Mouse (Mus musculus) neural tube, embryonic 11.5 days (tissue): ENCODE measurements at regions not wholly inside any gene's neighbourhood (a gene's known extent, or its start where the extent isn't known, plus 50 kb on each side); places are given as distances from the start of the nearest gene placed in this dataset.

Source experiments
- ATAC-seq: fragments of 200-750 bp; cut with Nextera tagmentation; 2 replicates; pipeline ENCODE4 v1.8.0; 2017; ENCODE audit warnings: moderate number of reproducible peaks, mild to moderate bottlenecking, moderate TSS enrichment, moderate library complexity; ENCODE audit not compliant: insufficient read depth, low FRiP score, low TSS enrichment
- DNase-seq: peaks from one replicate; pipeline ENCODE4 v3.0.0-alpha.2; 2015; ENCODE audit warnings: low spot score
- H3K27ac ChIP-seq: fragments of 300-500 bp; sonication (generic); 2 replicates; pipeline ENCODE4 v1.5.1; 2014; ENCODE audit warnings: low read depth, mild to moderate bottlenecking, low read length
- H3K27me3 ChIP-seq: fragments of 300-500 bp; sonication (generic); 2 replicates; pipeline ENCODE4 v1.6.1; 2014; ENCODE audit warnings: mild to moderate bottlenecking, low read length, mixed read lengths; ENCODE audit not compliant: control insufficient read depth, insufficient read depth
- H3K36me3 ChIP-seq: fragments of 300-500 bp; sonication (generic); 2 replicates; pipeline ENCODE4 v1.6.1; 2014; ENCODE audit warnings: mild to moderate bottlenecking, low read length, moderate library complexity, mixed read lengths; ENCODE audit not compliant: control insufficient read depth, insufficient read depth
- H3K4me1 ChIP-seq: fragments of 300-500 bp; sonication (generic); 2 replicates; pipeline ENCODE4 v1.6.1; 2014; ENCODE audit warnings: low read length, mixed read lengths; ENCODE audit not compliant: control insufficient read depth, insufficient read depth
- H3K4me2 ChIP-seq: fragments of 300-500 bp; sonication (generic); 2 replicates; pipeline ENCODE4 v1.6.1; 2014; ENCODE audit warnings: low read depth, mild to moderate bottlenecking, moderate library complexity
- H3K4me3 ChIP-seq: fragments of 300-500 bp; sonication (generic); 2 replicates; pipeline ENCODE4 v1.5.1; 2014; ENCODE audit warnings: low read depth, low read length
- H3K9ac ChIP-seq: fragments of 300-500 bp; sonication (generic); 2 replicates; pipeline ENCODE4 v1.6.1; 2014; ENCODE audit warnings: mild to moderate bottlenecking, low read length
- H3K9me3 ChIP-seq: fragments of 300-500 bp; sonication (generic); 2 replicates; pipeline ENCODE4 v1.6.1; 2016; ENCODE audit warnings: low read length; ENCODE audit not compliant: control insufficient read depth
- WGBS: fragments of 180-500 bp; shearing (Covaris S2); extraction: QIAGEN DNeasy Blood & Tissue Kit; methylation state at CpG from one replicate; pipeline ENCODE4 v1.1.7; 2014; 5-methylcytosine and 5-hydroxymethylcytosine counted together

DNA sequence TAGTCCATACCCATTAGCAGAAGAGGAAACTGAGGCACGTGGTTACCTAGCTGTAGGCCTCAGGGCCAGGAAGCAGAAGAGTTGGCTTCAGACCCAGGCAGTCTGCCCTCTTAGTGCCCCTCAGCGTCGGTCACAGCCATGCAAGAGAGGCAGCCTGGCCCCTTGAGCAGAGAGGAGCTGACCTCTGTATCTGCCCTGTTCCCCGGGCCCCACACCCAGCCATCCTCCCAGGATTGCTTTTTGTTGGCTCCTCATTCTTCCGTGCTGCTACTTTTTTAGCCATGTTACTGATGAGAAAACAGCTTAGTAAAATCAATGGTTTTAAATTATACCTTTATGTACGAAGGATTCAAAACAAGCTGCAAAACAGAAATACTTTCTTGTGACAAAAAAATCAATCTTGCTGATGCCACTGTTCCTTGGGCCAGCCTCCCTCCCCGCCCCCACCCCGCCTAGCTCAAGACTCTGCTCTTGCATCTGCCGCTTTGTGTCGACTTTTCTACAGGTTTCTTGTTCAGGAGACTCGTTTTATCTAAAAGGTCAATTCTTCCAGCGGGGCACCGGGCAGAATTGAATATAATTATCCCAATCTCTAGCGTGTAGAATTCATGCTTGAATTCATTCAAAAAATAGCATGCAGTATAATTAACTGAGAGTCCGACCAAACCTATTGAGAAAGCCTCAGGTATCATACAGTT, 70.8 kb downstream of the Sall1 start:
- no peak overlapping the region for H3K4me3 ChIP-seq
- WGBS, result 53% methylated on average over 15 of the region's 15 CpGs
- no peaks in the 10 kb centered on the region for H3K27me3 ChIP-seq
- no peak overlapping the region for H3K4me2 ChIP-seq
- DNase-seq (no peak), ATAC-seq (no peak)
- H3K36me3 ChIP-seq, result no peaks in the 10 kb centered on the region
- no peak overlapping the region for H3K9ac ChIP-seq
- H3K27ac ChIP-seq, result no peak overlapping the region
- H3K9me3 ChIP-seq, result no peaks in the 10 kb centered on the region
- H3K4me1 ChIP-seq, result no peaks in the 10 kb centered on the region

GRCm38 (mm10) chr8:88958843-88959242, 85.1 kb downstream of the Sall1 start:
- Histone ChIP-seq H3K4me3 (no peak overlapping the region), H3K4me2 (no peak overlapping the region), H3K9me3 (no peaks in the 10 kb centered on the region), H3K36me3 (no peaks in the 10 kb centered on the region), H3K27ac (no peak overlapping the region), H3K27me3 (no peaks in the 10 kb centered on the region), H3K4me1 (no peaks in the 10 kb centered on the region), H3K9ac (no peak overlapping the region)
- DNase-seq (no peak), ATAC-seq (no peak)

- no peak for ATAC-seq
- Histone ChIP-seq H3K4me3 (no peak overlapping the region), H3K9ac (no peak overlapping the region), H3K9me3 (no peaks in the 10 kb centered on the region), H3K36me3 (no peaks in the 10 kb centered on the region), H3K27me3 (no peaks in the 10 kb centered on the region), H3K4me2 (no peak overlapping the region), H3K27ac (no peak overlapping the region), H3K4me1 (no peaks in the 10 kb centered on the region)
- WGBS, result 30% methylated on average over 2 of the region's 2 CpGs
- DNase-seq, result no peak
These were observed 90.8 kb downstream of the Sall1 start for GRCm38 (mm10) chr8:88953178-88953577.

DNA sequence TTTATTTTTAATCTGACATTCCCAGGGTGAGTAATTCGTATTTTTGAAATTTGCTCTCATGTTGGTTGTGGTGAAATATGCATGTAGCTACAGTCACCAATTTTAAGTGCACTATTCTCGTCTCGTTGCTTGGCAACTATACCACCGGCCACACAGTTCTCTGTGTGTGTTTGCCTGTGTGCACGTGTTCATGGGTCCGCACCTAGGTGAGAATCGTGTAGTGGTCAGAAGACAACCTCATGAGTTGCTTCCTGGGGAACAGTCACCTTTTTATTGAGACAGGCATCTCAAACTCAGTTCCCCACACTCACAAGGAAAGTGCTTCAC, 92.2 kb downstream of the Sall1 start:
- Histone ChIP-seq H3K36me3 (no peaks in the 10 kb centered on the region), H3K27me3 (no peaks in the 10 kb centered on the region), H3K27ac (no peak overlapping the region), H3K4me2 (no peak overlapping the region), H3K9ac (no peak overlapping the region), H3K9me3 (no peaks in the 10 kb centered on the region), H3K4me3 (no peak overlapping the region), H3K4me1 (no peaks in the 10 kb centered on the region)
- whole genome bisulfite sequencing, result 95% methylated on average over 7 of the region's 7 CpGs
- ATAC-seq (no peak), DNase-seq (no peak)

DNA sequence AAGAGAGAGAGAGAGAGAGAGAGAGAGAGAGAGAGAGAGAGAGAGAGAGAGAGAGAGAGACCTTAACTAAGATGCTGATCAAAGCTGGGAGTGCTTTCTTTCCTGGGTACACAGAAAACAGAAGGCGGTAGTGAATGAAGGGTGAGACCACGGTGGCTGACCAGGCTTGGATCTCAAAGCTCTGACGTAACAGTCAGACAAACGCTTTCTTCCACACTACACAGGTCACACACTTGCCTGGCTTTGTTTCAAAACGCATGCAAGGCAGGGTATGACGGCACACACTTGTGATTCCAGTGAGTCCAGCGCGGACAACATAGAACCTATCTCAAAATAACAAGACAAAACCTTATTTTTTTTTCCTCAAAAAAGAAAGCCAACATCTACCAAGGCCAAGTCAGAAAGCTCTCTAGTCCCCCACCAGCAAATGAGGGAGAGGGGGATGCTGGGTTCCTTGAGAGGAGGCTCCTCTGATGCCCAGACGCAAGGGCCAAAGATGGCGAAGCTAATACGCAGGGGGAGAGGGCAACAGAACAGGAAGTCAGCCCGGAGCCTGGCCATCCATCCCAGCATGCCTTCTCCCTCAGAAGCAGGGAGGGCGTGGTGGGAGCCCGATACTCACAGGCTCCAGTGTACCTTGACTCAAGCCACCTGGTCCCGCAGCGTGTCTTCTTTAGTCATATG, 92.7 kb downstream of the Sall1 start:
- Histone ChIP-seq H3K4me2 (no peak overlapping the region), H3K27ac (no peak overlapping the region), H3K4me1 (no peaks in the 10 kb centered on the region), H3K9ac (no peak overlapping the region), H3K4me3 (no peak overlapping the region), H3K9me3 (no peaks in the 10 kb centered on the region), H3K27me3 (no peaks in the 10 kb centered on the region), H3K36me3 (no peaks in the 10 kb centered on the region)
- no peak for ATAC-seq
- no peak for DNase-seq
- WGBS, result 91% methylated on average over 16 of the region's 16 CpGs

GRCm38 (mm10) chr8:88949975-88950374, 94.0 kb downstream of the Sall1 start:
- ATAC-seq (no peak), DNase-seq (no peak)
- Histone ChIP-seq H3K36me3 (no peaks in the 10 kb centered on the region), H3K27me3 (no peaks in the 10 kb centered on the region), H3K4me2 (no peak overlapping the region), H3K9ac (no peak overlapping the region), H3K27ac (no peak overlapping the region), H3K9me3 (no peaks in the 10 kb centered on the region), H3K4me3 (no peak overlapping the region), H3K4me1 (no peaks in the 10 kb centered on the region)
- 89% methylated on average over 6 of the region's 6 CpGs for WGBS

- DNase-seq (no peak), ATAC-seq (no peak)
- Histone ChIP-seq H3K9me3 (no peaks in the 10 kb centered on the region), H3K4me1 (no peaks in the 10 kb centered on the region), H3K27ac (no peak overlapping the region), H3K9ac (no peak overlapping the region), H3K4me3 (no peak overlapping the region), H3K4me2 (no peak overlapping the region), H3K27me3 (no peaks in the 10 kb centered on the region), H3K36me3 (no peaks in the 10 kb centered on the region)
- WGBS, result 92% methylated on average over 16 of the region's 16 CpGs
These were observed 95.0 kb downstream of the Sall1 start for GRCm38 (mm10) chr8:88948981-88949380.

DNA sequence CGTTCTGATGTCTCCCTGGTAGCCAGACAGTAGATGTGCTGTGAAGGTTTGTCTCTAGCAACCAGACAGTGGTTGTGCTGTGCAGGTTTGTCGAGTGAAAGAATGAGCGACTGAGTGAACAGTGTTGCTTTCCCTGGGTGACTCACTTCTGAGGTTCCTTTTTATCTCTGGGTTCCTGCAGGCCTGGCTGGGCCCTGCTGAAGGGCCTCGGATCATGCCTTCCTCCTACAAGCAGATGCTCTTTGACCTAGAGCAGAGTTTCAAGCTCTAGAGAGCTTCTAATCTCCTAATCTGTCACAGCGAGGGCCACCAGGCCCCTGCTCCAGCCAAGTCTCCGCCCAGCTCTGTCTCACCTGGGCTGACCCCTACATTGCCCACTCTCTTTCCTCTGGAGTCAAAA, 95.6 kb downstream of the Sall1 start:
- no peaks in the 10 kb centered on the region for H3K36me3 ChIP-seq
- H3K27ac ChIP-seq, result no peak overlapping the region
- no peak for ATAC-seq
- H3K9me3 ChIP-seq, result no peaks in the 10 kb centered on the region
- H3K4me2 ChIP-seq, result no peak overlapping the region
- WGBS, result 81% methylated on average over 6 of the region's 6 CpGs
- no peaks in the 10 kb centered on the region for H3K27me3 ChIP-seq
- no peak overlapping the region for H3K4me3 ChIP-seq
- no peak for DNase-seq
- H3K9ac ChIP-seq, result no peak overlapping the region
- H3K4me1 ChIP-seq, result no peaks in the 10 kb centered on the region

GRCm38 (mm10) chr8:88947384-88947783, 96.6 kb downstream of the Sall1 start:
- 86% methylated on average over 3 of the region's 3 CpGs for whole genome bisulfite sequencing
- no peak for ATAC-seq

More at GRCm38 (mm10) chr8:88947384-88947783, 96.6 kb downstream of the Sall1 start:
- no peak for DNase-seq
- no peaks in the 10 kb centered on the region for H3K9me3 ChIP-seq
- no peaks in the 10 kb centered on the region for H3K4me1 ChIP-seq
- no peak overlapping the region for H3K4me3 ChIP-seq
- no peak overlapping the region for H3K9ac ChIP-seq
- no peak overlapping the region for H3K27ac ChIP-seq
- no peaks in the 10 kb centered on the region for H3K36me3 ChIP-seq
- H3K4me2 ChIP-seq, result no peak overlapping the region
- H3K27me3 ChIP-seq, result no peaks in the 10 kb centered on the region
